Mouse (Mus musculus) testis, adult 2 months (tissue): ENCODE results near the gene Serpinb8.

Source experiments
- CTCF ChIP-seq: fragments of 200-500 bp; IDR thresholded peaks from 2 replicates; pipeline ENCODE4 v1.5.1; 2012; ENCODE audit warnings: low read depth, mild to moderate bottlenecking, inconsistent platforms, low read length, moderate library complexity; ENCODE audit not compliant: control insufficient read depth, insufficient read depth, insufficient replicate concordance
- POLR2A ChIP-seq: fragments of 200-500 bp; IDR thresholded peaks from 2 replicates; pipeline ENCODE4 v1.6.1; 2012; ENCODE audit warnings: low read depth, mild to moderate bottlenecking, inconsistent platforms, low read length, moderate library complexity; ENCODE audit not compliant: control insufficient read depth

DNA sequence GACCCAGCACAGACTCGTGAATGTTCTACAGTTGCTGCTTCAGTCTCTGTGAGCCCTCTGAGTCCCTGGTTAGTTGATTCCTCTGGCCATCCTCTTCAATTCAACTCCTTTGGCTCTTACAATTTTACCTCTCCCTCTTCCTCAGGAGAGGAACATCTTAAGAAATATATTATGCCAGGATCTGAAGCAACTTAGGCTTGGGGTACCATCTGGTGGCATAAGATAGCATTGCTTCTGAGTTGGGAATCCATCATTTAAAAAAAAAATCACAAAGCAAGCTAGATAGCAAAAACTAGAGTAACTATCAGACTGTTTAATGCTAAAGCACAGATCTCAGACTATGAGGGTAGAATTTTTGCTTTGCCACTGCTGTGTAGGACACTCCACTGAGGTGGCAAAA is 27.7 kb upstream of the Serpinb8 start:
- TF ChIP-seq CTCF, result no peak
- TF ChIP-seq POLR2A, result no peak
